Comparison of ENCODE assay signal across 23 mouse cellular contexts in the genomic region with DNA sequence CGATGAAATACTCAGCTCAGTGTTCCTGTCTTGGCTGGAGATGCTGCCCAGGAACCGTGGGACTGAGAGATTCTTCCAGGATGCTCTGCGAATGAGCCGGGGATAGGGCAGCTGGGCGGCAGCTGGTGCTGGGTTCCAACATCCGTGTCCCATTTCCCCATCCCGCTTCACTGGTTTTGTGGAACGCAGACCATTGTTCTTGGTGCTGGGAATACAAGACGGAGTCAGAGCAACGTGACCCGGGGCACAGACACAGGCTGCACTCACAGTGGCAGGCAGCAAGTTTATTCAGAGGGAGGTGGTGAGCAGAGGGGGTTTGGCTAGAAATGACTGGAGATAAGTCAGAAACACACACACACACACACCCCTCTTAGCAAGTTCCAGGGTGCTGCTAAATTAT. TPM values are rescaled to one million over a fixed set of nuclear protein-coding genes. Genes with fewer than 3 reads are reported as not detected.
DNase-seq lines count a peak whose midpoint lies in the region; ATAC-seq and TF ChIP-seq lines count a peak whose summit lies in the region.
"Had no signal": no experiment of that assay in that cellular context is flagged by ENCODE, and none has a peak within 500 bp of the region (broad histone marks: within the 10 kb centered on the region; RNA-seq: fewer than 3 reads in every experiment).

No protein-coding gene starts in this region.

- H3K9me3 ChIP-seq in forebrain, embryonic 10.5 days: no peaks in the 10 kb centered on the region
- no peaks in the 10 kb centered on the region for H3K9me3 ChIP-seq in forebrain, embryonic 16.5 days (ENCODE audit: control insufficient read depth, low read length)
- no peaks in the 10 kb centered on the region for H3K9me3 ChIP-seq in hindbrain, embryonic 12.5 days (replicated peaks)
- H3K9me3 ChIP-seq in hindbrain, embryonic 13.5 days: no peaks in the 10 kb centered on the region
- H3K9me3 ChIP-seq: embryonic facial prominence, embryonic 15.5 days; heart, embryonic 13.5 days; intestine, embryonic 15.5 days had no signal

- 0 out of 2 replicates have a peak, but pooled peaks cover 5% of the 10 kb centered on the region for H3K4me1 ChIP-seq in forebrain, embryonic 10.5 days
- H3K4me1 ChIP-seq in forebrain, embryonic 16.5 days (replicated peaks; ENCODE audit: control insufficient read depth, insufficient read depth, low read length): no peaks in the 10 kb centered on the region
- H3K4me1 ChIP-seq in hindbrain, embryonic 12.5 days: peaks cover 18% of the 10 kb centered on the region
- H3K4me1 ChIP-seq in hindbrain, embryonic 13.5 days (replicated peaks): peaks cover 23% of the 10 kb centered on the region
- H3K4me1 ChIP-seq: intestine, embryonic 15.5 days had no signal

- no peaks in the 10 kb centered on the region for H3K27me3 ChIP-seq in forebrain, embryonic 10.5 days (ENCODE audit: poor library complexity, severe bottlenecking)
- H3K27me3 ChIP-seq in forebrain, embryonic 16.5 days (replicated peaks; ENCODE audit: control insufficient read depth, insufficient read depth, low read length): no peaks in the 10 kb centered on the region
- no peaks in the 10 kb centered on the region for H3K27me3 ChIP-seq in hindbrain, embryonic 12.5 days
- no peaks in the 10 kb centered on the region for H3K27me3 ChIP-seq in hindbrain, embryonic 13.5 days
- H3K27me3 ChIP-seq: embryonic facial prominence, embryonic 15.5 days; intestine, embryonic 15.5 days had no signal

- TF ChIP-seq CTCF in brain, embryonic 14.5 days (IDR thresholded peaks at IDR 0.05; ENCODE audit: borderline replicate concordance, extremely low read depth, insufficient read depth, insufficient read length): no peak

- H3K27ac ChIP-seq in forebrain, embryonic 10.5 days: 0 out of 2 replicates have a peak overlapping the region, but pooled peaks have one; percentile 30
- no peak overlapping the region for H3K27ac ChIP-seq in forebrain, embryonic 16.5 days (ENCODE audit: low read length)
- no peak overlapping the region for H3K27ac ChIP-seq in hindbrain, embryonic 12.5 days
- no peak overlapping the region for H3K27ac ChIP-seq in hindbrain, embryonic 13.5 days
- H3K27ac ChIP-seq: embryonic facial prominence, embryonic 15.5 days; gastrocnemius, adult 2 months; heart, embryonic 13.5 days; intestine, embryonic 15.5 days had no signal

- no peak overlapping the region for H3K4me2 ChIP-seq in forebrain, embryonic 16.5 days (ENCODE audit: low read length)
- H3K4me2 ChIP-seq in hindbrain, embryonic 12.5 days (replicated peaks): no peak overlapping the region
- no peak overlapping the region for H3K4me2 ChIP-seq in hindbrain, embryonic 13.5 days
- H3K4me2 ChIP-seq: embryonic facial prominence, embryonic 15.5 days; heart, embryonic 13.5 days; intestine, embryonic 15.5 days had no signal

- no peaks in the 10 kb centered on the region for H3K36me3 ChIP-seq in forebrain, embryonic 10.5 days (replicated peaks)
- H3K36me3 ChIP-seq in forebrain, embryonic 16.5 days (ENCODE audit: control insufficient read depth, insufficient read depth): no peaks in the 10 kb centered on the region
- H3K36me3 ChIP-seq in hindbrain, embryonic 12.5 days: no peaks in the 10 kb centered on the region
- H3K36me3 ChIP-seq in hindbrain, embryonic 13.5 days: no peaks in the 10 kb centered on the region
- H3K36me3 ChIP-seq: embryonic facial prominence, embryonic 15.5 days; heart, embryonic 13.5 days; intestine, embryonic 15.5 days had no signal

- DNase-seq in forebrain, embryonic 10.5 days (ENCODE audit: extremely low spot score, low spot score): no peak
- DNase-seq in brain, embryonic 14.5 days (ENCODE audit: low read depth): peak; percentile 27
- DNase-seq in B cell, adult 2 months: no peak
- DNase-seq: adrenal gland, adult 8-10 months; adrenal gland, postnatal 36 days; cerebellum, adult 11 months; cerebellum, adult 8-10 months; cerebellum, postnatal 14 days; gastrocnemius, adult 2 months; gastrocnemius, postnatal 36 days; heart, adult 11 months; heart, postnatal 4 days; kidney, adult 2 months had no signal

- no peak overlapping the region for H3K9ac ChIP-seq in forebrain, embryonic 16.5 days (replicated peaks; ENCODE audit: low read depth, low read length)
- no peak overlapping the region for H3K9ac ChIP-seq in hindbrain, embryonic 12.5 days
- H3K9ac ChIP-seq in hindbrain, embryonic 13.5 days: no peak overlapping the region
- H3K9ac ChIP-seq: embryonic facial prominence, embryonic 15.5 days; heart, embryonic 13.5 days; intestine, embryonic 15.5 days had no signal

- ATAC-seq in forebrain, embryonic 16.5 days: no peak
- peak; percentile 58; the same call in 1 of the 2 replicates for ATAC-seq in hindbrain, embryonic 12.5 days (ENCODE audit: low FRiP score)
- no peak for ATAC-seq in hindbrain, embryonic 13.5 days (ENCODE audit: low FRiP score)
- ATAC-seq: intestine, embryonic 15.5 days had no signal

- TF ChIP-seq POLR2A in brain, embryonic 14.5 days (IDR thresholded peaks at IDR 0.05; ENCODE audit: borderline replicate concordance, extremely low read depth, insufficient read depth, insufficient read length, poor library complexity, severe bottlenecking): no peak

- no peak overlapping the region for H3K4me3 ChIP-seq in forebrain, embryonic 10.5 days
- H3K4me3 ChIP-seq in forebrain, embryonic 16.5 days (replicated peaks; ENCODE audit: low read length): no peak overlapping the region
- no peak overlapping the region for H3K4me3 ChIP-seq in hindbrain, embryonic 12.5 days
- H3K4me3 ChIP-seq in hindbrain, embryonic 13.5 days: no peak overlapping the region
- H3K4me3 ChIP-seq: embryonic facial prominence, embryonic 15.5 days; erythroblast, embryonic 14.5 days; gastrocnemius, adult 2 months; heart, embryonic 13.5 days; intestine, embryonic 15.5 days had no signal

- WGBS in forebrain, embryonic 10.5 days: 75% methylated on average over 11 of the region's 11 CpGs
- WGBS in forebrain, embryonic 16.5 days: 75% methylated on average over 11 of the region's 11 CpGs
- WGBS in hindbrain, embryonic 12.5 days: 49% methylated on average over 11 of the region's 11 CpGs
- WGBS in hindbrain, embryonic 13.5 days: 54% methylated on average over 11 of the region's 11 CpGs

RNA-seq across cellular contexts. Expression of a gene that starts 3.7 kb away (rescaled TPM):
- 0.06 and 0.10 TPM in 2 replicates for polyA plus RNA-seq in forebrain, embryonic 10.5 days (2016; fragmentation: Nextera tagmentation; extraction: Ambion mirVana)
- polyA plus RNA-seq in forebrain, embryonic 16.5 days (2015; fragmentation: Nextera tagmentation; extraction: Ambion mirVana): not detected in 2 replicates
- 0.07 and 0.19 TPM in 2 replicates for polyA plus RNA-seq in hindbrain, embryonic 12.5 days (2016; fragmentation: Nextera tagmentation; extraction: Ambion mirVana)
- not detected in 2 replicates for polyA plus RNA-seq in hindbrain, embryonic 13.5 days (2015; fragmentation: Nextera tagmentation; extraction: Ambion mirVana)
- polyA plus RNA-seq in brain, embryonic 14.5 days (2012; rRNA removed): 0.03 TPM in 2 replicates
- polyA plus RNA-seq: erythroblast, embryonic 14.5 days; forebrain, embryonic 11.5 days; heart, postnatal 0 days had no signal

RNA-seq across cellular contexts. Expression of a gene that starts 38.9 kb away (rescaled TPM):
- polyA plus RNA-seq in forebrain, embryonic 10.5 days (2016; fragmentation: Nextera tagmentation; extraction: Ambion mirVana): 0.16 and 0.23 TPM in 2 replicates
- not detected in 2 replicates for polyA plus RNA-seq in forebrain, embryonic 16.5 days (2015; fragmentation: Nextera tagmentation; extraction: Ambion mirVana)
- 0.06 TPM in 1 of 2 replicates, not detected in the other for polyA plus RNA-seq in hindbrain, embryonic 12.5 days (2016; fragmentation: Nextera tagmentation; extraction: Ambion mirVana)
- not detected in 2 replicates for polyA plus RNA-seq in hindbrain, embryonic 13.5 days (2015; fragmentation: Nextera tagmentation; extraction: Ambion mirVana)
- 0.01 and 0.05 TPM in 2 replicates for polyA plus RNA-seq in brain, embryonic 14.5 days (2012; rRNA removed)
- polyA plus RNA-seq: embryonic facial prominence, embryonic 11.5 days; erythroblast, embryonic 14.5 days; forebrain, embryonic 11.5 days had no signal

RNA-seq across cellular contexts. Expression of a gene that starts 56.8 kb away (rescaled TPM):
- 0.30 and 0.66 TPM in 2 replicates for polyA plus RNA-seq in forebrain, embryonic 10.5 days (2016; fragmentation: Nextera tagmentation; extraction: Ambion mirVana)
- 0.88 and 1.0 TPM in 2 replicates for polyA plus RNA-seq in forebrain, embryonic 16.5 days (2015; fragmentation: Nextera tagmentation; extraction: Ambion mirVana)
- 2.6 and 3.7 TPM in 2 replicates for polyA plus RNA-seq in hindbrain, embryonic 12.5 days (2016; fragmentation: Nextera tagmentation; extraction: Ambion mirVana)
- polyA plus RNA-seq in hindbrain, embryonic 13.5 days (2015; fragmentation: Nextera tagmentation; extraction: Ambion mirVana): 0.89 and 1.1 TPM in 2 replicates
- 0.43 and 0.67 TPM in 2 replicates for polyA plus RNA-seq in brain, embryonic 14.5 days (2012; rRNA removed)
